Comparison of ENCODE assay signal across 16 mouse cellular contexts in the genomic region with DNA sequence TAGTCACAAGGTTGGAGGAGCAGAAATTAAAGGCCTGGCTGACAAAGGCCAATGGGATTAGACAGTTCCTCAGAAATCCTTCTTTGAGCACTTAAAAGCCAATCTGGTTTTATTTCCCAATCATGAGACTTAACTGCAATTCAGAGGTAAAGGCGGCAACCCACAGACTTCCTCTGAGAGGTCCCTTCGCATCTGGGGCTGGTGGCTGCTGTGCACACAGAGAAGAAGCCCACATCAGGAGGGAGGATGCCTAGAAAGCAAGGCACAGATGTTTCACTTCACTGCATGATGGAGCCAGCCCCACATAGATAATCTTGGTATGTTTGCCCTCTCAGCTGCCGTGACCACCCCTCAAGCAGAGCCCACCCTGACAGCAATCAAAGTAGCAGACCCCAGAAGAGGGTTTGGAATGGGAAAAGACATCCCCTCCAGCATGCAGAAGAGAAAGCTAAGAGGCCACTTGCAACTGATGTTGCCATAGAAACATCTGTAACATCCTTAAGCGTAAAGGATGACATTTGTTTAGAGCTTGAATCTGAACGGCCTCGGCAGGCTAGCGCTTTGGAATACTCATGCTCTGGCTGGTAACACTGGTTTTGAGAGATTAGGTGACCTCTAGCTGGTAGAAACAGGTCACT.
A peak's percentile ranks its signal among the peaks of the same experiment; 100 is the strongest.
DNase-seq lines count a peak whose midpoint lies in the region; ATAC-seq and TF ChIP-seq lines count a peak whose summit lies in the region.
"Had no signal": no experiment of that assay in that cellular context is flagged by ENCODE, and none has a peak within 500 bp of the region (broad histone marks: within the 10 kb centered on the region; RNA-seq: fewer than 3 reads in every experiment).

No protein-coding gene starts in this region.

- H3K4me3 ChIP-seq in forebrain, embryonic 12.5 days (replicated peaks), result no peak overlapping the region
- H3K4me3 ChIP-seq in forebrain, embryonic 16.5 days (replicated peaks; ENCODE audit: low read length), result no peak overlapping the region
- no peak overlapping the region for H3K4me3 ChIP-seq in midbrain, embryonic 12.5 days
- H3K4me3 ChIP-seq in midbrain, embryonic 10.5 days, result no peak overlapping the region
- no peak overlapping the region for H3K4me3 ChIP-seq in layer of hippocampus, adult 2 months
- H3K4me3 ChIP-seq: heart, embryonic 15.5 days; left cerebral cortex, adult 2 months; liver, embryonic 13.5 days had no signal

- 0 out of 2 replicates have a peak, but pooled peaks cover 2% of the 10 kb centered on the region for H3K27me3 ChIP-seq in forebrain, embryonic 12.5 days
- no peaks in the 10 kb centered on the region for H3K27me3 ChIP-seq in forebrain, embryonic 16.5 days (replicated peaks; ENCODE audit: control insufficient read depth, insufficient read depth, low read length)
- H3K27me3 ChIP-seq in midbrain, embryonic 12.5 days, result no peaks in the 10 kb centered on the region
- H3K27me3 ChIP-seq in midbrain, embryonic 10.5 days (ENCODE audit: low read depth, poor library complexity, severe bottlenecking), result peaks cover 29% of the 10 kb centered on the region
- H3K27me3 ChIP-seq: CH12.LX had no signal

- no peak overlapping the region for H3K9ac ChIP-seq in forebrain, embryonic 12.5 days
- no peak overlapping the region for H3K9ac ChIP-seq in forebrain, embryonic 16.5 days (replicated peaks; ENCODE audit: low read depth, low read length)
- no peak overlapping the region for H3K9ac ChIP-seq in midbrain, embryonic 12.5 days (replicated peaks)
- H3K9ac ChIP-seq: heart, embryonic 15.5 days; liver, embryonic 13.5 days had no signal

- no peaks in the 10 kb centered on the region for H3K9me3 ChIP-seq in forebrain, embryonic 12.5 days
- H3K9me3 ChIP-seq in forebrain, embryonic 16.5 days (ENCODE audit: control insufficient read depth, low read length), result no peaks in the 10 kb centered on the region
- H3K9me3 ChIP-seq in midbrain, embryonic 12.5 days, result no peaks in the 10 kb centered on the region
- no peaks in the 10 kb centered on the region for H3K9me3 ChIP-seq in midbrain, embryonic 10.5 days (replicated peaks)
- H3K9me3 ChIP-seq: heart, embryonic 15.5 days; liver, embryonic 13.5 days had no signal

- no peak for ATAC-seq in forebrain, embryonic 12.5 days (ENCODE audit: low FRiP score)
- no peak for ATAC-seq in forebrain, embryonic 16.5 days
- ATAC-seq in midbrain, embryonic 12.5 days (ENCODE audit: low FRiP score, low read depth), result no peak
- ATAC-seq in megakaryocyte progenitor cell, adult 5-6 weeks (replicated peaks; ENCODE audit: poor library complexity), result peak; percentile 66
- ATAC-seq: inflammation-experienced regulatory T-cells, adult 6 months; lung, postnatal 0 days had no signal

- WGBS in forebrain, embryonic 12.5 days, result 77% methylated on average over 7 of the region's 7 CpGs
- 70% methylated on average over 7 of the region's 7 CpGs for WGBS in forebrain, embryonic 16.5 days
- WGBS in midbrain, embryonic 12.5 days, result 35% methylated on average over 7 of the region's 7 CpGs
- WGBS in midbrain, embryonic 10.5 days, result 53% methylated on average over 7 of the region's 7 CpGs

- H3K4me1 ChIP-seq in forebrain, embryonic 12.5 days, result peaks cover 27% of the 10 kb centered on the region
- peaks cover 13% of the 10 kb centered on the region for H3K4me1 ChIP-seq in forebrain, embryonic 16.5 days (replicated peaks; ENCODE audit: control insufficient read depth, insufficient read depth, low read length)
- peaks cover 20% of the 10 kb centered on the region for H3K4me1 ChIP-seq in midbrain, embryonic 12.5 days
- peaks cover 35% of the 10 kb centered on the region for H3K4me1 ChIP-seq in midbrain, embryonic 10.5 days
- H3K4me1 ChIP-seq: liver, embryonic 13.5 days had no signal

- peak overlapping the region; percentile 6; the same call in 1 of the 2 replicates for H3K27ac ChIP-seq in forebrain, embryonic 12.5 days
- H3K27ac ChIP-seq in forebrain, embryonic 16.5 days (ENCODE audit: low read length), result no peak overlapping the region
- 0 out of 2 replicates have a peak overlapping the region, but pooled peaks have one; percentile 10 for H3K27ac ChIP-seq in midbrain, embryonic 12.5 days (replicated peaks)
- no peak overlapping the region for H3K27ac ChIP-seq in midbrain, embryonic 10.5 days (replicated peaks)
- H3K27ac ChIP-seq in layer of hippocampus, adult 2 months, result no peak overlapping the region
- H3K27ac ChIP-seq: heart, embryonic 15.5 days; left cerebral cortex, adult 2 months; liver, embryonic 13.5 days had no signal

- no peak overlapping the region for H3K4me2 ChIP-seq in forebrain, embryonic 12.5 days
- no peak overlapping the region for H3K4me2 ChIP-seq in forebrain, embryonic 16.5 days (ENCODE audit: low read length)
- H3K4me2 ChIP-seq in midbrain, embryonic 12.5 days (replicated peaks), result no peak overlapping the region
- H3K4me2 ChIP-seq: heart, embryonic 15.5 days; liver, embryonic 13.5 days had no signal

- no peak for TF ChIP-seq CTCF in layer of hippocampus, adult 2 months (conservative IDR thresholded peaks at IDR 0.05)

- H3K36me3 ChIP-seq in forebrain, embryonic 12.5 days (replicated peaks), result no peaks in the 10 kb centered on the region
- no peaks in the 10 kb centered on the region for H3K36me3 ChIP-seq in forebrain, embryonic 16.5 days (ENCODE audit: control insufficient read depth, insufficient read depth)
- no peaks in the 10 kb centered on the region for H3K36me3 ChIP-seq in midbrain, embryonic 12.5 days
- no peaks in the 10 kb centered on the region for H3K36me3 ChIP-seq in midbrain, embryonic 10.5 days
- H3K36me3 ChIP-seq: heart, embryonic 15.5 days; liver, embryonic 13.5 days had no signal

- no peak for DNase-seq in midbrain, embryonic 10.5 days (ENCODE audit: low spot score)
- DNase-seq in thymus, postnatal 14 days, result peak; percentile 38
- no peak for DNase-seq in spleen, adult 18-20 months
- no peak for DNase-seq in layer of hippocampus, adult 2 months (ENCODE audit: low spot score in 2 of 2)
- DNase-seq: adrenal gland, postnatal 10 days; cerebellum, adult 8-10 months; liver, embryonic 13.5 days had no signal

Comparison
In these comparisons a context has a peak if more than half of its experiments do, and no peak if none do; other contexts are left out.
1. H3K27ac ChIP-seq: peak in forebrain, embryonic 12.5 days (single experiment) and midbrain, embryonic 12.5 days (single experiment); none in forebrain, embryonic 16.5 days (single experiment), midbrain, embryonic 10.5 days (single experiment) and layer of hippocampus, adult 2 months (single experiment).